Mouse (Mus musculus) cortical plate, adult 2 months (tissue): ENCODE measurements at regions not wholly inside any gene's neighbourhood (a gene's known extent, or its start where the extent isn't known, plus 50 kb on each side); places are given as distances from the start of the nearest gene placed in this dataset.

Experiments used
- CTCF ChIP-seq: fragments of 200-500 bp; IDR thresholded peaks from 2 replicates; pipeline ENCODE4 v1.5.1; 2011; ENCODE audit warnings: mild to moderate bottlenecking, control low read depth, low read length; ENCODE audit not compliant: insufficient read depth; ENCODE audit errors: extremely low read depth
- POLR2A ChIP-seq: fragments of 200-500 bp; IDR thresholded peaks from 2 replicates; pipeline ENCODE4 v1.6.1; 2011; ENCODE audit warnings: mild to moderate bottlenecking, low read length, control low read depth; ENCODE audit not compliant: insufficient read depth; ENCODE audit errors: extremely low read depth

- TF ChIP-seq CTCF: no peak
- no peak for TF ChIP-seq POLR2A
These were observed 93.1 kb downstream of the Bcl2l11 start for GRCm38 (mm10) chr2:128218961-128219360.
